In the genomic region with DNA sequence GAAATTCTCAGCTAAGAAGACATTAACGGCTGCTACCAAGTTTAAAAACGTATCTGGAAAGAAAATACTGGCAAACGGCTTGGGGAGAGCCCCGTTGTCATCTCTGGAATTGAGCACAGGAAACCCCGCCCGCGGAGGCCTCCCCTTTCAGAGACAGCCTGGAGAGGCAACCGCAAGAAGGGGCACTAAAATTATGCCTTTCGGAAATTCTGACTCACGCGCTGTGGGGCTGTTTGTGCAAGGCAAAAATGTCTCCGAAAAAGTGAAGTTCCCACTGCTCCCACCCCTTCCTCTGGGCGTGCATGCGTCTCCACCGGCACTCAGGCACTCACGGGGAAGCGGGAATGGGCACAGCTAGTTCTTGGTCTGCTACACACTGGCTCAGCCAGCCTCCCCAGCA, we compare ENCODE assay signal across 8 mouse cellular contexts. TPM values are rescaled to one million over a fixed set of nuclear protein-coding genes. Genes with fewer than 3 reads are reported as not detected.
A peak's percentile ranks its signal among the peaks of the same experiment; 100 is the strongest.
DNase-seq lines count a peak whose midpoint lies in the region; ATAC-seq and TF ChIP-seq lines count a peak whose summit lies in the region.

No protein-coding gene starts in this region.

- H3K9ac ChIP-seq in neural tube, embryonic 15.5 days (replicated peaks) = no peak overlapping the region
- 0 out of 2 replicates have a peak overlapping the region, but pooled peaks have one; percentile 8 for H3K9ac ChIP-seq in limb, embryonic 15.5 days

- peak; percentile 14 for DNase-seq in neural tube, embryonic 10.5 days (ENCODE audit: extremely low spot score, low spot score)
- peak; percentile 78 for DNase-seq in heart, postnatal 25 days (ENCODE audit: low spot score)
- peak; percentile 88 for DNase-seq in thymus, postnatal 25 days
- DNase-seq in cerebellum, adult 2 months = no peak

- TF ChIP-seq CTCF in embryonic fibroblast, embryonic 13.5 days (IDR thresholded peaks at IDR 0.05; ENCODE audit: borderline replicate concordance, insufficient read depth, low read length) = no peak
- TF ChIP-seq CTCF in cerebellum, adult 2 months (IDR thresholded peaks at IDR 0.05; ENCODE audit: borderline replicate concordance, insufficient read depth, low read depth, low read length) = no peak

- H3K27ac ChIP-seq in neural tube, embryonic 15.5 days (replicated peaks) = no peak overlapping the region
- peak overlapping the region; percentile 74 for H3K27ac ChIP-seq in embryonic fibroblast, embryonic 13.5 days (ENCODE audit: insufficient read depth, low read length)
- peak overlapping the region; percentile 78 for H3K27ac ChIP-seq in limb, embryonic 15.5 days
- no peak overlapping the region for H3K27ac ChIP-seq in cerebellum, adult 2 months (ENCODE audit: insufficient read depth, low read length)

- intact Hi-C loops in heart, postnatal 25 days (cut with DNase I) = no loop called here

- no peak for ATAC-seq in neural tube, embryonic 15.5 days (ENCODE audit: low FRiP score)
- no peak for ATAC-seq in limb, embryonic 15.5 days (ENCODE audit: insufficient number of reproducible peaks, low FRiP score, low TSS enrichment, low read depth)
- peak; percentile 28; the same call in 1 of the 2 replicates for ATAC-seq in neutrophil, adult 5-6 weeks (ENCODE audit: extremely low read depth, insufficient number of reproducible peaks, low FRiP score, poor library complexity, severe bottlenecking)

- peak; percentile 51; the same call in 1 of the 2 replicates for TF ChIP-seq POLR2A in embryonic fibroblast, embryonic 13.5 days (IDR thresholded peaks at IDR 0.05; ENCODE audit: low read depth, low read length)
- no peak for TF ChIP-seq POLR2A in cerebellum, adult 2 months (IDR thresholded peaks at IDR 0.05; ENCODE audit: borderline replicate concordance, insufficient read depth, low read length)

- no peaks in the 10 kb centered on the region for H3K36me3 ChIP-seq in neural tube, embryonic 15.5 days
- H3K36me3 ChIP-seq in limb, embryonic 15.5 days = no peaks in the 10 kb centered on the region

- H3K9me3 ChIP-seq in neural tube, embryonic 15.5 days (replicated peaks) = no peaks in the 10 kb centered on the region
- H3K9me3 ChIP-seq in limb, embryonic 15.5 days = no peaks in the 10 kb centered on the region

- H3K27me3 ChIP-seq in neural tube, embryonic 15.5 days (replicated peaks) = peaks cover 37% of the 10 kb centered on the region
- 0 out of 2 replicates have a peak, but pooled peaks cover 4% of the 10 kb centered on the region for H3K27me3 ChIP-seq in limb, embryonic 15.5 days
- H3K27me3 ChIP-seq in cerebellum, adult 2 months (ENCODE audit: control insufficient read depth, insufficient read depth, low read length) = peaks cover 6% of the 10 kb centered on the region; the same call in 1 of the 2 replicates

- H3K4me1 ChIP-seq in neural tube, embryonic 15.5 days = peaks cover 30% of the 10 kb centered on the region
- peaks cover 12% of the 10 kb centered on the region for H3K4me1 ChIP-seq in embryonic fibroblast, embryonic 13.5 days (ENCODE audit: control insufficient read depth, insufficient read depth, low read length)
- peaks cover 39% of the 10 kb centered on the region for H3K4me1 ChIP-seq in limb, embryonic 15.5 days
- no peaks in the 10 kb centered on the region for H3K4me1 ChIP-seq in cerebellum, adult 2 months (ENCODE audit: control insufficient read depth, insufficient read depth, low read length)

- 44% methylated on average over 17 of the region's 17 CpGs for WGBS in neural tube, embryonic 15.5 days
- WGBS in limb, embryonic 15.5 days = 13% methylated on average over 17 of the region's 17 CpGs
- WGBS in cerebellum, adult 2 months = 47% methylated on average over 17 of the region's 17 CpGs

- no peak overlapping the region for H3K4me2 ChIP-seq in neural tube, embryonic 15.5 days
- H3K4me2 ChIP-seq in limb, embryonic 15.5 days = peak overlapping the region; percentile 35

- H3K4me3 ChIP-seq in neural tube, embryonic 15.5 days (replicated peaks) = no peak overlapping the region
- H3K4me3 ChIP-seq in embryonic fibroblast, embryonic 13.5 days (ENCODE audit: insufficient read depth, low read length) = no peak overlapping the region
- peak overlapping the region; percentile 11; the same call in 1 of the 2 replicates for H3K4me3 ChIP-seq in limb, embryonic 15.5 days
- H3K4me3 ChIP-seq in cerebellum, adult 2 months (replicated peaks; ENCODE audit: insufficient read depth, low read depth, low read length) = no peak overlapping the region

RNA-seq across cellular contexts. Expression of gene Syne3, which starts 3.5 kb away (rescaled TPM):
- 0.28 and 0.66 TPM in 2 replicates for polyA plus RNA-seq in neural tube, embryonic 15.5 days (2015; fragmentation: Nextera tagmentation; extraction: Ambion mirVana)
- 13.6 and 15.9 TPM in 2 replicates for polyA plus RNA-seq in embryonic fibroblast, embryonic 13.5 days (2011; ENCODE audit: insufficient read length, low read depth, missing spikeins)
- total RNA-seq in heart, postnatal 25 days (2021) = 1 to 10 TPM; 6.2 to 7.1 TPM
- polyA plus RNA-seq in limb, embryonic 15.5 days (2015; fragmentation: Nextera tagmentation; extraction: Ambion mirVana) = 3.3 and 4.0 TPM in 2 replicates
- total RNA-seq in neutrophil, adult 5-6 weeks (2017) = 20.7 and 21.2 TPM in 2 replicates
- polyA plus RNA-seq in cerebellum, adult 2 months (2012; rRNA removed) = 1.1 and 1.2 TPM in 2 replicates

RNA-seq across cellular contexts. Expression of gene Glrx5, which starts 19.4 kb away (rescaled TPM):
- polyA plus RNA-seq in neural tube, embryonic 15.5 days (2015; fragmentation: Nextera tagmentation; extraction: Ambion mirVana) = 174 and 186 TPM in 2 replicates
- 37.6 and 45.1 TPM in 2 replicates for polyA plus RNA-seq in embryonic fibroblast, embryonic 13.5 days (2011; ENCODE audit: insufficient read length, low read depth, missing spikeins)
- total RNA-seq in heart, postnatal 25 days (2021) = 10 to 100 TPM; 95.9 to 99.0 TPM
- polyA plus RNA-seq in limb, embryonic 15.5 days (2015; fragmentation: Nextera tagmentation; extraction: Ambion mirVana) = 129 and 134 TPM in 2 replicates
- total RNA-seq in neutrophil, adult 5-6 weeks (2017) = 8.0 and 9.1 TPM in 2 replicates
- polyA plus RNA-seq in cerebellum, adult 2 months (2012; rRNA removed) = 85.9 and 101 TPM in 2 replicates

Comparison
In these comparisons a context has a peak if more than half of its experiments do, and no peak if none do; other contexts are left out.
1. DNase-seq: peak in neural tube, embryonic 10.5 days (single experiment), heart, postnatal 25 days (single experiment) and thymus, postnatal 25 days (single experiment); none in cerebellum, adult 2 months (0 of 2).
2. H3K27ac ChIP-seq: peak in embryonic fibroblast, embryonic 13.5 days (single experiment) and limb, embryonic 15.5 days (single experiment); none in neural tube, embryonic 15.5 days (single experiment) and cerebellum, adult 2 months (single experiment).